Mouse (Mus musculus): ENCODE results near the gene Samd4b. TPM values are rescaled to one million over a fixed set of nuclear protein-coding genes. Genes with fewer than 3 reads are reported as not detected.

Gene Samd4b
- polyA plus RNA-seq, 1 experiment from 2014 or later: 3.5 TPM

- DNase-seq: peak; percentile 73
- Histone ChIP-seq H3K4me3 (ENCODE audit: low read depth, low read length) (no peak overlapping the region), H3K9me3 (ENCODE audit: low read length) (no peaks in the 10 kb centered on the region), H3K27ac (ENCODE audit: low read depth) (no peak overlapping the region), H3K9ac (replicated peaks) (no peak overlapping the region), H3K36me3 (replicated peaks; ENCODE audit: insufficient read depth, low read length) (no peaks in the 10 kb centered on the region), H3K4me1 (ENCODE audit: insufficient read depth) (peaks cover 5% of the 10 kb centered on the region; the same call in 1 of the 2 replicates), H3K27me3 (ENCODE audit: insufficient read depth, low read length) (peaks cover 6% of the 10 kb centered on the region; the same call in 1 of the 2 replicates), H3K4me2 (ENCODE audit: low read depth, low read length) (0 out of 2 replicates have a peak overlapping the region, but pooled peaks have one; percentile 18)
- WGBS (ENCODE audit: insufficient replicate concordance): 5% methylated on average over 10 of the region's 10 CpGs
- peak; percentile 77 for ATAC-seq
- TF ChIP-seq EP300 (IDR thresholded peaks at IDR 0.05; ENCODE audit: low read depth): no peak
- peak; percentile 79 for TF ChIP-seq CTCF (IDR thresholded peaks at IDR 0.05; ENCODE audit: low read depth)
Observed at GRCm38 (mm10) chr7:28490410-28490809, 107.5 kb downstream of the Samd4b start.

DNA sequence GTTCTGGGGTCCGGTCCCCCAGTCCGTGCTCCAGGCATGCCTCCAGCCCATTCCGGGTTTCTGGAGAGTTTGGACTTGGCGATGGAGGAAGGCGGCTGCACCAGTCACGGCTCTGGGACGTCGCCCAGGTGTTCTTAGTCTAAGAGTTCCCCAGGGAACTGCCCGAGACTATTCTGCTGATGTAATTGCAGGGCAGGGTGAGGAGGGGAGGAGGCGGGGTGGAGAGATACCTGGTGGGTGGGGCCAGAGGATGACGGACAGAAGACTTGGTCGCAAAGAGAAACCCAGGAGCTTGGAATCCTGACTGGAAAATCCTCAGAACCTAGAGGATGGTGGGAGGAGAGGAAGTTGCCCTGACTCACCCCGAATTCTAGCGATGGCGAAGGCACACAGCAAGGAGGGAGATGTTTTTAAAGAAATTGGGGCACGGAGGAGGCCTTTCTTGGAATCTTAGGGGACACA is 109.9 kb downstream of the Samd4b start:
- DNase-seq: peak; percentile 23
- H3K27ac ChIP-seq (ENCODE audit: low read depth): no peak overlapping the region

DNA sequence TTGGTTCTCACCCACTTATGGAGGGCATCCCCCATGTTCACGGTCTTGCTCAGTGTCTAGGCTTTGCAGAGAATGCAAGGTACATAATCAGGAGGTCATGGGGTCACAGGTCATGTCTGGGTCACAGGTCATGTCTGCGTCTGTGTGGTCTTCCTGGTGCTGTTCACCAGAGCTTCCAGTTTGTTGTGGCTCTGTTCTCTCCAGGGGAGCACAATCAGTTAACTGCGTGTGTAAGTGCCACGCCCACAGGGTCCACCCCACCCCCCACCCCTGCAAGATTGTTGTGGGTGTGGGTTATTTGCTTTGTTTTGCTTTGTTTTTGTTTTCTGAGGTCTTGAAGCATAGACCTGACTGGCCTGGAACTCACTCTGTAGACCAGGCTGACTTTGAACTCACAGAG is 113.8 kb downstream of the Samd4b start:
- TF ChIP-seq CTCF (IDR thresholded peaks at IDR 0.05; ENCODE audit: low read depth) (no peak), EP300 (IDR thresholded peaks at IDR 0.05; ENCODE audit: low read depth) (no peak)
- 37% methylated on average over 4 of the region's 4 CpGs for WGBS (ENCODE audit: insufficient replicate concordance)
- no peak overlapping the region for H3K27ac ChIP-seq (ENCODE audit: low read depth)
- no peaks in the 10 kb centered on the region for H3K9me3 ChIP-seq (ENCODE audit: low read length)
- no peak overlapping the region for H3K4me3 ChIP-seq (ENCODE audit: low read depth, low read length)
- no peak overlapping the region for H3K9ac ChIP-seq (replicated peaks)
- peaks cover 5% of the 10 kb centered on the region; the same call in 1 of the 2 replicates for H3K4me1 ChIP-seq (ENCODE audit: insufficient read depth)
- H3K27me3 ChIP-seq (ENCODE audit: insufficient read depth, low read length): peaks cover 6% of the 10 kb centered on the region; the same call in 1 of the 2 replicates
- no peak for DNase-seq
- no peak overlapping the region for H3K4me2 ChIP-seq (ENCODE audit: low read depth, low read length)
- no peak for ATAC-seq
- H3K36me3 ChIP-seq (replicated peaks; ENCODE audit: insufficient read depth, low read length): no peaks in the 10 kb centered on the region

More for the DNA sequence above, 109.9 kb downstream of the Samd4b start:
- no peak overlapping the region for H3K4me3 ChIP-seq (ENCODE audit: low read depth, low read length)
- H3K9me3 ChIP-seq (ENCODE audit: low read length): no peaks in the 10 kb centered on the region
- peaks cover 6% of the 10 kb centered on the region; the same call in 1 of the 2 replicates for H3K27me3 ChIP-seq (ENCODE audit: insufficient read depth, low read length)
- 7% methylated on average over 16 of the region's 16 CpGs for WGBS (ENCODE audit: insufficient replicate concordance)
- no peak for ATAC-seq
- no peak overlapping the region for H3K4me2 ChIP-seq (ENCODE audit: low read depth, low read length)
- TF ChIP-seq EP300 (IDR thresholded peaks at IDR 0.05; ENCODE audit: low read depth): no peak
- no peak for TF ChIP-seq CTCF (IDR thresholded peaks at IDR 0.05; ENCODE audit: low read depth)
- no peaks in the 10 kb centered on the region for H3K36me3 ChIP-seq (replicated peaks; ENCODE audit: insufficient read depth, low read length)
- H3K9ac ChIP-seq (replicated peaks): no peak overlapping the region
- H3K4me1 ChIP-seq (ENCODE audit: insufficient read depth): peaks cover 5% of the 10 kb centered on the region; the same call in 1 of the 2 replicates

DNA sequence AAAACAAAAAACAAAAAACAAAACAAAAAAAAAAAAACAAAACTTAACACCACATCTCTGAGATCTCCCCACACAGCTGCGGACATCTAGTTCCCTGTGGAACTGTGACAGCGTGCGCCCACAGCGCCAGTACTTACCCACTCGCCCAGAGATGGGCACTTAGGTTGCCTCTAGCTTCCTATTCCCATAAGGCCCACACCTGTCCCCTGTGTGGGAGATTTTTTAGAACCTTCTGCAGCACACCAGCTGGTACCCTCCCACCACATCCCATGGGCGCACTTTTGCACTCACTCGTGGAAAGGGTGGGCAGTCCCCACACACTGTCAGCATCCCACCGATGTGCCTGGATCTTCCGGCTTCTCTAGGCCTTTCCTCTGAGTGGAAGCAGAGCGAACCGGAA is 115.1 kb downstream of the Samd4b start:
- H3K4me3 ChIP-seq (ENCODE audit: low read depth, low read length): no peak overlapping the region
- H3K9me3 ChIP-seq (ENCODE audit: low read length): no peaks in the 10 kb centered on the region
- no peak for TF ChIP-seq CTCF (IDR thresholded peaks at IDR 0.05; ENCODE audit: low read depth)
- no peak for TF ChIP-seq EP300 (IDR thresholded peaks at IDR 0.05; ENCODE audit: low read depth)
- H3K27ac ChIP-seq (ENCODE audit: low read depth): no peak overlapping the region
- H3K4me1 ChIP-seq (ENCODE audit: insufficient read depth): peaks cover under 1% of the 10 kb centered on the region; the same call in 1 of the 2 replicates
- ATAC-seq (no peak), DNase-seq (no peak)
- no peak overlapping the region for H3K4me2 ChIP-seq (ENCODE audit: low read depth, low read length)
- 0 out of 2 replicates have a peak, but pooled peaks cover under 1% of the 10 kb centered on the region for H3K27me3 ChIP-seq (ENCODE audit: insufficient read depth, low read length)
- no peaks in the 10 kb centered on the region for H3K36me3 ChIP-seq (replicated peaks; ENCODE audit: insufficient read depth, low read length)
- no peak overlapping the region for H3K9ac ChIP-seq (replicated peaks)
- 76% methylated on average over 11 of the region's 11 CpGs for WGBS (ENCODE audit: insufficient replicate concordance)

DNA sequence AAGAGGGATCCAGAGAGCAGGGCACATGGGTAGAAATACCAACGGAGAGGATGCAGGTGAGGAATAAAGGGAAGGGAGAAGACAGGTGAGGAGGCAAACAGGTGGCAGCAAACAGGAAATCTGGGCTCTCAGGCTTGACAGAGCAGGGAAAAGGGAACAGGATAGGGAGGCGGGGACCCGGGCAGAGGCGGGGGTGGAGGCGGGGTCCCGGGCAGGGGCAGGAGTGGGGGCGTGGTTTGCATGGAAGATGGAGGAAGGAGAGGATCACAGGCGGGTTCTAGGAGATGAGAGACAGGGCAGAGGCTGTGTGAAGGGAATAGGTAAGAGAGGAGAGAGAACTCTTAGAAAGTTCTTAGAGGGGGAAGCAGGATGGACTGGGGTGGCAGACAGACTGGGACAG is 119.1 kb downstream of the Samd4b start:
- Histone ChIP-seq H3K36me3 (replicated peaks; ENCODE audit: insufficient read depth, low read length) (no peaks in the 10 kb centered on the region), H3K9ac (replicated peaks) (no peak overlapping the region), H3K4me1 (ENCODE audit: insufficient read depth) (no peaks in the 10 kb centered on the region), H3K4me2 (ENCODE audit: low read depth, low read length) (no peak overlapping the region), H3K27ac (ENCODE audit: low read depth) (no peak overlapping the region), H3K27me3 (ENCODE audit: insufficient read depth, low read length) (no peaks in the 10 kb centered on the region), H3K9me3 (ENCODE audit: low read length) (no peaks in the 10 kb centered on the region), H3K4me3 (ENCODE audit: low read depth, low read length) (no peak overlapping the region)
- ATAC-seq: no peak
- 8% methylated on average over 8 of the region's 8 CpGs for WGBS (ENCODE audit: insufficient replicate concordance)
- TF ChIP-seq CTCF (IDR thresholded peaks at IDR 0.05; ENCODE audit: low read depth): no peak
- no peak for TF ChIP-seq EP300 (IDR thresholded peaks at IDR 0.05; ENCODE audit: low read depth)
- DNase-seq: peak; percentile 34

DNA sequence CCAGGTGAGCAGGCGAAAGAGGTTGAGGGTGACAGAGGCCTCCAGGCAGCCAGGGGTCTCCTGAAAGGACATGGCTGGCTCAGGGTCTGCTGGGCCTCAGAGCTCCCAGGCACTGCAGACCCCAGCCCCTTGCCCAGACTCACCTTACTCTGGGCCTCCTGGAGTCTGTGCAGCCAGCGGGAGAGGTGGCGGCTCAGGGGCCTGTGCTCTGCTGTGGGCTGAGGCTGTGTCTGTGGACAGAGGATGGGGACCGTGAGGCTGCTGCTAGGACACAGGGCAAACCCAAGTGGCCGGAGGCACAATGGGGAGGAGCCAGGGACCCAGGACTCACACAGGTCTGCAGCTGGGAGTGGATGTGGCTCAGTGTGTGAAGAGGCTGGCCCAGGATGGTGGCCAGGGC is 120.6 kb downstream of the Samd4b start:
- WGBS (ENCODE audit: insufficient replicate concordance): 76% methylated on average over 5 of the region's 5 CpGs
- TF ChIP-seq EP300 (IDR thresholded peaks at IDR 0.05; ENCODE audit: low read depth) (no peak), CTCF (IDR thresholded peaks at IDR 0.05; ENCODE audit: low read depth) (no peak)
- no peak overlapping the region for H3K27ac ChIP-seq (ENCODE audit: low read depth)
- H3K4me3 ChIP-seq (ENCODE audit: low read depth, low read length): no peak overlapping the region
- H3K4me1 ChIP-seq (ENCODE audit: insufficient read depth): no peaks in the 10 kb centered on the region
- ATAC-seq (no peak), DNase-seq (no peak)
- H3K9me3 ChIP-seq (ENCODE audit: low read length): no peaks in the 10 kb centered on the region
- no peaks in the 10 kb centered on the region for H3K27me3 ChIP-seq (ENCODE audit: insufficient read depth, low read length)
- no peak overlapping the region for H3K4me2 ChIP-seq (ENCODE audit: low read depth, low read length)
- no peaks in the 10 kb centered on the region for H3K36me3 ChIP-seq (replicated peaks; ENCODE audit: insufficient read depth, low read length)
- H3K9ac ChIP-seq (replicated peaks): no peak overlapping the region
